Mouse (Mus musculus): ENCODE measurements around the gene Xpo4.

DNA sequence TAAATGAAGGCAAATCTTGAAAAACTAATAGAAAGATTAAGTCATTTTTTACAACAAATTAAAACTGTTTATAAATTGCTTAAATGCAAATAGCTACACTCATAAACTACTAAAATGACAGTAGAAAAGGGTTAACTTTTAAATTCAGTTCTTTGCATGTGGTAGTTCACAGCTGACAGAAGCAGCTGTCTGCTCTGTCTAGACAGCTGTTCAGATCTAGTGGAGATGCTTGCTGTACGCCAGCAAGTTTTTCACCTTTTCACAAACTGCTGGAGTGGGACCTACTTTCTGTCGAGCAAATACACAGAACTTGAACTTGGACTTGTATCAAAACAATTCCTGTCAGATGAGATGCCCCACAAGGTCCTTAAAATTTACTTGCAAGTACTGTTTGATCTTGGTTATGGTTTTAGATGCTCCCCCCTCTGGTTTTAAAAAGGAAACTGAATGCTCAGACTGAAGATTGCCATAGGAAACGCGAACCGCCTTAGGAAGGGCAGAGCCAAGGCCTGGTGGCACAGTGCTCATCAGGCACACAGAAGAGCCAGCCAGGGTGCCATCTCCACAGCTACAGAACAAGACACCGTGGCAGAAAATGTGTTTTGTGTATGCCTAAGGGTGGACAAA is 48.8 kb downstream of the Xpo4 start:
- TF ChIP-seq TAL1 (IDR thresholded peaks at IDR 0.05; ENCODE audit: low read length) (no peak), GATA1 (IDR thresholded peaks at IDR 0.05; ENCODE audit: low read length) (no peak)

All from erythroblast, embryonic 14.5 days (primary cell).